ENCODE assay signal across 8 mouse cellular contexts in genomic region chr1:93635580-93636192, GRCm38 (mm10). TPM values are rescaled to one million over a fixed set of nuclear protein-coding genes. Genes with fewer than 3 reads are reported as not detected.
A peak's percentile ranks its signal among the peaks of the same experiment; 100 is the strongest.
DNase-seq lines count a peak whose midpoint lies in the region; ATAC-seq lines count a peak whose summit lies in the region.

No protein-coding gene starts in this region.

- H3K4me1 ChIP-seq in hindbrain, embryonic 14.5 days (replicated peaks; ENCODE audit: control insufficient read depth, insufficient read depth, low read length) = peaks cover 15% of the 10 kb centered on the region

- H3K36me3 ChIP-seq in hindbrain, embryonic 14.5 days (replicated peaks; ENCODE audit: control insufficient read depth, insufficient read depth) = peaks cover 12% of the 10 kb centered on the region; the same call in 1 of the 2 replicates

- no peaks in the 10 kb centered on the region for H3K9me3 ChIP-seq in hindbrain, embryonic 14.5 days (ENCODE audit: control insufficient read depth, low read length)

- peak; percentile 99 for ATAC-seq in hindbrain, embryonic 14.5 days (ENCODE audit: low FRiP score)

- under 1% methylated on average over 44 of the region's 44 CpGs for WGBS in hindbrain, embryonic 14.5 days

- H3K27ac ChIP-seq in hindbrain, embryonic 14.5 days = peak overlapping the region; percentile 90

- H3K9ac ChIP-seq in hindbrain, embryonic 14.5 days = peak overlapping the region; percentile 96

- no peaks in the 10 kb centered on the region for H3K27me3 ChIP-seq in hindbrain, embryonic 14.5 days (ENCODE audit: control insufficient read depth, insufficient read depth, low read length)

- peak overlapping the region; percentile 86 for H3K4me2 ChIP-seq in hindbrain, embryonic 14.5 days (replicated peaks)

- peak overlapping the region; percentile 99 for H3K4me3 ChIP-seq in hindbrain, embryonic 14.5 days (replicated peaks; ENCODE audit: low read length)

- peak; percentile 99 for DNase-seq in T-cell, adult 2 months (ENCODE audit: low spot score)
- peak; percentile 98 for DNase-seq in cerebellum, postnatal 25 days
- peak; percentile 93 to 98 for DNase-seq in frontal cortex, postnatal 25 days (ENCODE audit: low spot score in 2 of 2)
- DNase-seq in hindbrain, embryonic 14.5 days (ENCODE audit: low spot score) = peak; percentile 98
- DNase-seq in layer of hippocampus, postnatal 36 days = peak; percentile 99 to 100
- peak; percentile 100 for DNase-seq in lung, postnatal 36 days
- peak; percentile 99 for DNase-seq in retina, postnatal 1 day
- DNase-seq in urinary bladder, postnatal 10 days (ENCODE audit: low spot score) = peak; percentile 96

RNA-seq across cellular contexts. Expression of gene Stk25, which starts 22.8 kb away (rescaled TPM):
- 354 and 373 TPM in 2 replicates for polyA plus RNA-seq in hindbrain, embryonic 14.5 days (2014; fragmentation: Nextera tagmentation; extraction: Ambion mirVana)
- total RNA-seq in layer of hippocampus, postnatal 36 days (2021) = 100 to 1,000 TPM; 397 to 399 TPM

RNA-seq across cellular contexts. Expression of gene Bok, which starts 49.8 kb away (rescaled TPM):
- 79.8 and 82.4 TPM in 2 replicates for polyA plus RNA-seq in hindbrain, embryonic 14.5 days (2014; fragmentation: Nextera tagmentation; extraction: Ambion mirVana)
- total RNA-seq in layer of hippocampus, postnatal 36 days (2021) = 10 to 100 TPM; 64.5 to 79.7 TPM

Comparison
In these comparisons a context has a peak if more than half of its experiments do, and no peak if none do; other contexts are left out.
1. Peak in every context shown above with its lines: DNase-seq, ATAC-seq, H3K4me3 ChIP-seq and H3K27ac ChIP-seq.